Mouse (Mus musculus): ENCODE results near the gene Impg1. TPM values are rescaled to one million over a fixed set of nuclear protein-coding genes. Genes with fewer than 3 reads are reported as not detected.
A peak's percentile ranks its signal among the peaks of the same experiment; 100 is the strongest.
"Not testable (repeated sequence)": the region's sequence is repeated elsewhere in the genome, so short reads cannot be mapped to it uniquely, and the experiment has no call there.

The Impg1 gene
- polyA plus RNA-seq, 1 experiment from 2014 or later: not detected

GRCm38 (mm10) chr9:80342520-80342919 is 122.8 kb downstream of the Impg1 start:
- H3K9ac ChIP-seq: no peak overlapping the region
- H3K27ac ChIP-seq: no peak overlapping the region
- no peaks in the 10 kb centered on the region for H3K36me3 ChIP-seq
- H3K9me3 ChIP-seq: no peaks in the 10 kb centered on the region
- H3K4me1 ChIP-seq: peaks cover 4% of the 10 kb centered on the region; the same call in 1 of the 2 replicates
- H3K27me3 ChIP-seq: no peaks in the 10 kb centered on the region
- no peak overlapping the region for H3K4me3 ChIP-seq
- H3K4me2 ChIP-seq: no peak overlapping the region
- ATAC-seq (ENCODE audit: insufficient number of reproducible peaks, insufficient read depth, low FRiP score, low TSS enrichment, low read depth): no peak
- 86% methylated on average over 6 of the region's 6 CpGs for WGBS

DNA sequence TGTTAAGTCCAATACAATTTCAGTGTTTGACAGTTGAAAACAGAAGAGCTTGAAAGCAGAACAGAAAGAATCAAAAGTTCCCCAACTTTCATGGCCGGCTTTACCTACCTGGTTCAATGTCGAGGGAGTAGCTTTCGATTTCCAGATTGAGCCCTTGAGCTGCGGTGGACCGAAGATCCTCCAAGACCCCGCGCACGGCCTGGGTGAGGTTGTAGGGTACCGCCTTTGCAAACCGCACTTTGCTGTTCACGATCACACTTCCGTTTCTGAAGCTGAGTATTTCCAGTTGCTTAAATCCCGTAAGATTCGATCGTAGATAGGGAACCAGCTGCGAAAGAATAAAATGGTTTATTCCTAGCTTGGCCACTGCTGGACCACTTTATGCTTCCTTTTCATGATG is 123.5 kb downstream of the Impg1 start:
- no peak for ATAC-seq (ENCODE audit: insufficient number of reproducible peaks, insufficient read depth, low FRiP score, low TSS enrichment, low read depth)
- Histone ChIP-seq H3K27me3 (no peaks in the 10 kb centered on the region), H3K9me3 (no peaks in the 10 kb centered on the region), H3K4me3 (no peak overlapping the region), H3K4me1 (peaks cover 4% of the 10 kb centered on the region; the same call in 1 of the 2 replicates), H3K36me3 (no peaks in the 10 kb centered on the region), H3K4me2 (no peak overlapping the region), H3K9ac (no peak overlapping the region), H3K27ac (no peak overlapping the region)
- 95% methylated on average over 16 of the region's 16 CpGs for WGBS

DNA sequence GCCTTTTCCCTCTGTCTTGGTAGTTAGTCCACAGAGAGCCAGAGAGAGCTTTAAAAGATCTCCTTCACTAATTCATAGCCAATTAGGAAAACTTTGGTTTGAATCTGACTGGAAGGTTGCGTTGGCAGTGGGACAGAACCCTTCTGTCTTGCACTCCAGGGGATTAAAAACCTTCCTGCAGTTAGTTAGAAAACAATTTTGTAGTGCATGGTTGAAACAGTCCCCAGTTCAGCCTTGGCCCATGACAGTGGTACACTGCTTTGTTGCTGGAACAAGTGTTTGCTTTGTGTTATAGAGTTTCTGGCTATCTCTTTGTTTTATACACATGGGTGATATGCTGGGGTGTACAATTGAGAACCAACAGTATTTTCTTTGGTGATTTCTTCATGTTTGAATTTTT is 124.4 kb downstream of the Impg1 start:
- Histone ChIP-seq H3K27me3 (no peaks in the 10 kb centered on the region), H3K9me3 (no peaks in the 10 kb centered on the region), H3K4me3 (no peak overlapping the region), H3K27ac (no peak overlapping the region), H3K9ac (no peak overlapping the region), H3K36me3 (no peaks in the 10 kb centered on the region), H3K4me1 (peaks cover 4% of the 10 kb centered on the region; the same call in 1 of the 2 replicates), H3K4me2 (no peak overlapping the region)
- 38% methylated on average over 1 of the region's 1 CpGs for WGBS
- ATAC-seq (ENCODE audit: insufficient number of reproducible peaks, insufficient read depth, low FRiP score, low TSS enrichment, low read depth): no peak

- Histone ChIP-seq H3K36me3 (no peaks in the 10 kb centered on the region), H3K27ac (no peak overlapping the region), H3K4me3 (no peak overlapping the region), H3K9ac (no peak overlapping the region), H3K4me2 (no peak overlapping the region), H3K27me3 (no peaks in the 10 kb centered on the region), H3K9me3 (no peaks in the 10 kb centered on the region), H3K4me1 (peaks cover 15% of the 10 kb centered on the region)
- ATAC-seq (ENCODE audit: insufficient number of reproducible peaks, insufficient read depth, low FRiP score, low TSS enrichment, low read depth): no peak
- WGBS: 83% methylated on average over 6 of the region's 6 CpGs
These were observed 127.3 kb downstream of the Impg1 start for GRCm38 (mm10) chr9:80338026-80338425.

DNA sequence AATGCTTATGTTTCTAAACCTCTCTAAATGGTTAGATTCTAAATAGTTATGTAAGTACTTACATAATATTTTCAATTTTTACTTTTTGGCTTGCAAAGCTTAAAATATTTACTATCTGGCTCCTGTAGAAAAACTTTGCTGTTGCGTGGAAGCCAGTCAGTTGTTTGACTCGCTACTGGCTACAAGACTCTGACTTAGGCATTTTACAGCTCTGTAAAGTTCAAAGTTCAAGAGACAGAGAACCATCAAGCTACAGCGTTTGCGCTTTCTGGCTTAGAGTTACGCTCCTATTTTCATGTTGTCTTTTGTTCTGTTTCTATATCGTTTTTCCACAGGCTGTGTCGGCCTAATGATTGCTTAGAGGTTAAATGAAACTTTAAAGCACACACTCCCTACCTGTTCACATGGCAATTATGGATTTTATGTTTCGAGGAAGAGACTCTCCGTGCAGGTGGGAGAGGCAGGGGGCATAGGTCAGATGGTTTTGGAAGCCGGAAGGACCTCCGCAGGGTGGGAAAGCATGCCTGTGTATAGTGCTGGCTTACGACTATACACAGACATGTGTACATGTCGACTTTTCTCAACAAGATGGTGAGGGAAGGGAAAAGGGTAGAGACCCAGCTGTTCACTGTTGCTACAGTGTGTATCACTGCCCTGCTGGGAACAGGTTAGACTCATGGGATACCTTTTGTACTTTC is 129.5 kb downstream of the Impg1 start:
- H3K27ac ChIP-seq: no peak overlapping the region
- no peak overlapping the region for H3K9ac ChIP-seq
- 81% methylated on average over 13 of the region's 13 CpGs for WGBS
- H3K4me2 ChIP-seq: no peak overlapping the region
- ATAC-seq (ENCODE audit: insufficient number of reproducible peaks, insufficient read depth, low FRiP score, low TSS enrichment, low read depth): no peak
- no peaks in the 10 kb centered on the region for H3K9me3 ChIP-seq
- no peaks in the 10 kb centered on the region for H3K27me3 ChIP-seq
- no peak overlapping the region for H3K4me3 ChIP-seq
- peaks cover 19% of the 10 kb centered on the region for H3K4me1 ChIP-seq
- H3K36me3 ChIP-seq: no peaks in the 10 kb centered on the region

GRCm38 (mm10) chr9:80333998-80334605 is 131.2 kb downstream of the Impg1 start:
- H3K27me3 ChIP-seq: no peaks in the 10 kb centered on the region
- H3K27ac ChIP-seq: no peak overlapping the region
- H3K9ac ChIP-seq: no peak overlapping the region
- peak overlapping the region; percentile 36 for H3K4me2 ChIP-seq
- no peaks in the 10 kb centered on the region for H3K36me3 ChIP-seq
- WGBS: 50% methylated on average over 14 of the region's 14 CpGs
- H3K9me3 ChIP-seq: no peaks in the 10 kb centered on the region
- ATAC-seq (ENCODE audit: insufficient number of reproducible peaks, insufficient read depth, low FRiP score, low TSS enrichment, low read depth): no peak
- peaks cover 17% of the 10 kb centered on the region for H3K4me1 ChIP-seq
- peak overlapping the region; percentile 4; the same call in 1 of the 2 replicates for H3K4me3 ChIP-seq

- Histone ChIP-seq H3K4me1 (peaks cover 17% of the 10 kb centered on the region), H3K27ac (no peak overlapping the region), H3K27me3 (no peaks in the 10 kb centered on the region), H3K4me3 (peak overlapping the region; percentile 4; the same call in 1 of the 2 replicates), H3K9ac (no peak overlapping the region), H3K9me3 (no peaks in the 10 kb centered on the region), H3K4me2 (peak overlapping the region; percentile 36), H3K36me3 (no peaks in the 10 kb centered on the region)
- ATAC-seq (ENCODE audit: insufficient number of reproducible peaks, insufficient read depth, low FRiP score, low TSS enrichment, low read depth): no peak
- 33% methylated on average over 8 of the region's 8 CpGs for WGBS
These were observed 131.8 kb downstream of the Impg1 start for GRCm38 (mm10) chr9:80333466-80333865.

DNA sequence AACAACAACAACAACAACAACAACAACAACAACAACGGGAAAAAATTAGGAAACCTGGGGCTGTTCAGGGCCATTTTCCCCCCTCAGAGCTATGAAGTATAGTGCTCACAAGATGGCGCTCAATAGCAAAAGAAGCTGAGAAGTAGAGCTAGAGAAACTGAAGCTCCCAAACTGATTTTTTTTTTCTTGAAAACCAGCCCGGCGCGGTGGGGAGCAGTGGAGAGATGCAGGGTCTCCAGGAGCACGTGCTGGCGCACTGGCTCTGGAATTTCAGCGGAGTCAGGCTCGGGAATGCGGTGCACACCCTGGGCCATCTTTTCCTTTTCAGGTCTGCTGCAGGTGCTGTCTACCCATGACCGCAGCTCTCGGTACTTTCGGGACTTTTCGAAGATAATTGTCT is 133.1 kb downstream of the Impg1 start:
- Histone ChIP-seq H3K27me3 (no peaks in the 10 kb centered on the region), H3K36me3 (no peaks in the 10 kb centered on the region), H3K4me3 (peak overlapping the region; percentile 28), H3K9me3 (no peaks in the 10 kb centered on the region), H3K4me2 (peak overlapping the region; percentile 60), H3K9ac (0 out of 2 replicates have a peak overlapping the region, but pooled peaks have one; percentile 49), H3K4me1 (peaks cover 17% of the 10 kb centered on the region), H3K27ac (no peak overlapping the region)
- WGBS: 16% methylated on average over 14 of the region's 14 CpGs
- peak; percentile 59; the same call in 1 of the 2 replicates for ATAC-seq (ENCODE audit: insufficient number of reproducible peaks, insufficient read depth, low FRiP score, low TSS enrichment, low read depth)

- H3K4me1 ChIP-seq; H3K36me3 ChIP-seq; H3K4me2 ChIP-seq; H3K9me3 ChIP-seq; H3K27me3 ChIP-seq; ATAC-seq (ENCODE audit: insufficient number of reproducible peaks, insufficient read depth, low FRiP score, low TSS enrichment, low read depth); H3K27ac ChIP-seq; H3K9ac ChIP-seq; H3K4me3 ChIP-seq: not testable (repeated sequence)
- WGBS: 89% methylated on average over 2 of the region's 2 CpGs
These were observed 144.0 kb downstream of the Impg1 start for GRCm38 (mm10) chr9:80321051-80321887.

DNA sequence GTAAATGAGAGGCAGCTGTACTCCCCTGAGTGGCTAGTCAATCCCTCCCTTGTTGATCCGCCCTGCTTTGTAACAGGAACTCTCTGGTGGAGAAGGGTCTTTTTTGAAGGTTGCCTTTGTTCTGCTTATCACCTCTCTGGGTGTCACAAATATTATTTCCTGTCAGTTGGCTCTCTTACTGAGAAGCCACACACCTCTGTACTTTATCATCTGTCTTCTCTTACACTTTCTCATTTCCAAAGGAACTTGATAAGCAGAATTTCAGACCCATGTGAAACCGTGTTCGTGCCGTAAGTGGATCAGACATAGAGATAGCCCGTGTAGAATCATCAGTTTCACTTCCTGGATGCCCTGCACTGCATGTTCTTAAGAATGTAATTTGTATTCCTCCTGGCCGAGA is 147.3 kb downstream of the Impg1 start:
- Histone ChIP-seq H3K27me3 (no peaks in the 10 kb centered on the region), H3K9me3 (no peaks in the 10 kb centered on the region), H3K36me3 (no peaks in the 10 kb centered on the region), H3K4me2 (no peak overlapping the region), H3K4me1 (no peaks in the 10 kb centered on the region), H3K4me3 (no peak overlapping the region), H3K9ac (no peak overlapping the region), H3K27ac (no peak overlapping the region)
- 86% methylated on average over 6 of the region's 6 CpGs for WGBS
- no peak for ATAC-seq (ENCODE audit: insufficient number of reproducible peaks, insufficient read depth, low FRiP score, low TSS enrichment, low read depth)

GRCm38 (mm10) chr9:80315922-80316321 is 149.4 kb downstream of the Impg1 start:
- no peak overlapping the region for H3K27ac ChIP-seq
- ATAC-seq (ENCODE audit: insufficient number of reproducible peaks, insufficient read depth, low FRiP score, low TSS enrichment, low read depth): no peak
- H3K9ac ChIP-seq: no peak overlapping the region
- H3K36me3 ChIP-seq: no peaks in the 10 kb centered on the region
- H3K4me1 ChIP-seq: no peaks in the 10 kb centered on the region
- no peak overlapping the region for H3K4me2 ChIP-seq
- 95% methylated on average over 6 of the region's 6 CpGs for WGBS
- no peak overlapping the region for H3K4me3 ChIP-seq
- no peaks in the 10 kb centered on the region for H3K9me3 ChIP-seq
- H3K27me3 ChIP-seq: no peaks in the 10 kb centered on the region

All from embryonic facial prominence, embryonic 13.5 days (tissue).